Mouse (Mus musculus) bone marrow, adult 2 months (tissue): ENCODE data around the gene Slc29a4.

Source experiments
- CTCF ChIP-seq: fragments of 200-500 bp; IDR thresholded peaks from 2 replicates; pipeline ENCODE4 v1.5.1; 2011; ENCODE audit warnings: low read length, control low read depth; ENCODE audit not compliant: control insufficient read depth, insufficient read depth
- POLR2A ChIP-seq: fragments of 200-500 bp; IDR thresholded peaks from 2 replicates; pipeline ENCODE4 v1.6.1; 2011; ENCODE audit warnings: low read depth, mild to moderate bottlenecking, control low read depth, low read length, borderline replicate concordance; ENCODE audit not compliant: control insufficient read depth

GRCm38 (mm10) chr5:142678141-142678571 is 14.2 kb upstream of the Slc29a4 start:
- TF ChIP-seq CTCF (no peak), POLR2A (no peak)
